Mouse (Mus musculus) embryonic facial prominence, embryonic 10.5 days (tissue): ENCODE data around the gene Ahnak2. TPM values are rescaled to one million over a fixed set of nuclear protein-coding genes. Genes with fewer than 3 reads are reported as not detected.

Source experiments
- DNase-seq: peaks from one replicate; pipeline ENCODE4 v3.0.0-alpha.2; 2017; ENCODE audit warnings: low spot score
- H3K27ac ChIP-seq: fragments of 300-500 bp; sonication (generic); replicated peaks from 2 replicates; pipeline ENCODE4 v1.5.1; 2016; ENCODE audit warnings: mild to moderate bottlenecking
- H3K27me3 ChIP-seq: fragments of 300-500 bp; sonication (generic); replicated peaks from 2 replicates; pipeline ENCODE4 v1.6.1; 2016; ENCODE audit warnings: low read depth, mild to moderate bottlenecking; ENCODE audit not compliant: poor library complexity, severe bottlenecking
- H3K36me3 ChIP-seq: fragments of 300-500 bp; sonication (generic); replicated peaks from 2 replicates; pipeline ENCODE4 v1.6.1; 2016; ENCODE audit warnings: mild to moderate bottlenecking, moderate library complexity
- H3K4me1 ChIP-seq: fragments of 300-500 bp; sonication (generic); 2 replicates; pipeline ENCODE4 v1.6.1; 2016
- H3K4me3 ChIP-seq: fragments of 300-500 bp; sonication (generic); 2 replicates; pipeline ENCODE4 v1.5.1; 2016; ENCODE audit warnings: mild to moderate bottlenecking, moderate library complexity
- H3K9me3 ChIP-seq: fragments of 300-500 bp; sonication (generic); 2 replicates; pipeline ENCODE4 v1.6.1; 2016; ENCODE audit warnings: mild to moderate bottlenecking
- whole genome bisulfite sequencing: fragments of 180-500 bp; shearing (Covaris S2); methylation state at CpG from one replicate; pipeline ENCODE4 v1.1.7; 2016; 5-methylcytosine and 5-hydroxymethylcytosine counted together
- polyA plus RNA-seq: library from polyadenylated mRNA; unstranded; fragments of >200 nt; fragmentation: Nextera tagmentation; extraction: Ambion mirVana; gene quantifications from 2 replicates; pipeline ENCODE4 v1.2.1, GENCODE M21; 2016

The Ahnak2 gene
- polyA plus RNA-seq, 1 experiment from 2014 or later = 0.20 TPM

GRCm38 (mm10) chr12:112832411-112832810, 30.0 kb upstream of the Ahnak2 start:
- 93% methylated on average over 5 of the region's 5 CpGs for WGBS
- no peak for DNase-seq
- H3K36me3 ChIP-seq = peaks cover 35% of the 10 kb centered on the region
- H3K27ac ChIP-seq = no peak overlapping the region
- H3K9me3 ChIP-seq = no peaks in the 10 kb centered on the region
- H3K4me1 ChIP-seq = peaks cover 16% of the 10 kb centered on the region
- no peaks in the 10 kb centered on the region for H3K27me3 ChIP-seq
- no peak overlapping the region for H3K4me3 ChIP-seq

GRCm38 (mm10) chr12:112830570-112830969, 28.1 kb upstream of the Ahnak2 start:
- H3K9me3 ChIP-seq = no peaks in the 10 kb centered on the region
- DNase-seq = no peak
- peak overlapping the region; percentile 79 for H3K4me3 ChIP-seq
- peaks cover 54% of the 10 kb centered on the region for H3K36me3 ChIP-seq
- H3K4me1 ChIP-seq = peaks cover 35% of the 10 kb centered on the region
- 89% methylated on average over 3 of the region's 3 CpGs for WGBS
- no peaks in the 10 kb centered on the region for H3K27me3 ChIP-seq
- peak overlapping the region; percentile 96 for H3K27ac ChIP-seq

GRCm38 (mm10) chr12:112830141-112830540, 27.7 kb upstream of the Ahnak2 start:
- H3K9me3 ChIP-seq = no peaks in the 10 kb centered on the region
- peaks cover 37% of the 10 kb centered on the region for H3K4me1 ChIP-seq
- peak overlapping the region; percentile 96 for H3K27ac ChIP-seq
- peaks cover 58% of the 10 kb centered on the region for H3K36me3 ChIP-seq
- 46% methylated on average over 2 of the region's 2 CpGs for WGBS
- DNase-seq = no peak
- peak overlapping the region; percentile 79 for H3K4me3 ChIP-seq
- no peaks in the 10 kb centered on the region for H3K27me3 ChIP-seq

- no peaks in the 10 kb centered on the region for H3K27me3 ChIP-seq
- WGBS = under 1% methylated on average over 72 of the region's 72 CpGs
- peaks cover 44% of the 10 kb centered on the region for H3K4me1 ChIP-seq
- no peaks in the 10 kb centered on the region for H3K9me3 ChIP-seq
- H3K36me3 ChIP-seq = peaks cover 66% of the 10 kb centered on the region
- peak within 1 kb of the TSS; percentile 79 for H3K4me3 ChIP-seq
- DNase-seq = peak; percentile 100
- H3K27ac ChIP-seq = peak within 1 kb of the TSS; percentile 96
Observed at GRCm38 (mm10) chr12:112829244-112829864, 26.9 kb upstream of the Ahnak2 start, which contains the start of gene Cdca4. TSS of gene Cdca4 (minus strand) at chr12:112829423.

- Histone ChIP-seq H3K36me3 (peaks cover 66% of the 10 kb centered on the region), H3K4me3 (peak overlapping the region; percentile 79), H3K4me1 (peaks cover 51% of the 10 kb centered on the region), H3K27me3 (no peaks in the 10 kb centered on the region), H3K27ac (peak overlapping the region; percentile 96), H3K9me3 (no peaks in the 10 kb centered on the region)
- WGBS = under 1% methylated on average over 51 of the region's 51 CpGs
- no peak for DNase-seq
Observed at GRCm38 (mm10) chr12:112828501-112829243, 26.2 kb upstream of the Ahnak2 start.

- H3K4me3 ChIP-seq = peak overlapping the region; percentile 79
- no peak overlapping the region for H3K27ac ChIP-seq
- peaks cover 65% of the 10 kb centered on the region for H3K4me1 ChIP-seq
- no peaks in the 10 kb centered on the region for H3K9me3 ChIP-seq
- 91% methylated on average over 5 of the region's 5 CpGs for WGBS
- peaks cover 69% of the 10 kb centered on the region for H3K36me3 ChIP-seq
- DNase-seq = no peak
- no peaks in the 10 kb centered on the region for H3K27me3 ChIP-seq
Observed at GRCm38 (mm10) chr12:112825901-112826300, 23.4 kb upstream of the Ahnak2 start.

- Histone ChIP-seq H3K9me3 (no peaks in the 10 kb centered on the region), H3K4me1 (peaks cover 56% of the 10 kb centered on the region), H3K27me3 (no peaks in the 10 kb centered on the region), H3K36me3 (peaks cover 96% of the 10 kb centered on the region), H3K4me3 (no peak overlapping the region), H3K27ac (no peak overlapping the region)
- no peak for DNase-seq
- WGBS = 83% methylated on average over 4 of the region's 4 CpGs
Observed at GRCm38 (mm10) chr12:112823221-112823620, 20.8 kb upstream of the Ahnak2 start.

GRCm38 (mm10) chr12:112822676-112823075, 20.2 kb upstream of the Ahnak2 start:
- Histone ChIP-seq H3K4me1 (peaks cover 51% of the 10 kb centered on the region), H3K27me3 (no peaks in the 10 kb centered on the region), H3K27ac (no peak overlapping the region), H3K9me3 (no peaks in the 10 kb centered on the region), H3K4me3 (no peak overlapping the region), H3K36me3 (peaks cover 98% of the 10 kb centered on the region)
- no peak for DNase-seq
- WGBS = 85% methylated on average over 2 of the region's 2 CpGs

GRCm38 (mm10) chr12:112821974-112822373, 19.5 kb upstream of the Ahnak2 start:
- no peak overlapping the region for H3K27ac ChIP-seq
- no peaks in the 10 kb centered on the region for H3K27me3 ChIP-seq
- DNase-seq = no peak
- H3K4me3 ChIP-seq = 0 out of 2 replicates have a peak overlapping the region, but pooled peaks have one; percentile 13
- peaks cover 44% of the 10 kb centered on the region for H3K4me1 ChIP-seq
- H3K9me3 ChIP-seq = no peaks in the 10 kb centered on the region
- peaks cover 98% of the 10 kb centered on the region for H3K36me3 ChIP-seq
- whole genome bisulfite sequencing = 93% methylated on average over 4 of the region's 4 CpGs

- Histone ChIP-seq H3K9me3 (no peaks in the 10 kb centered on the region), H3K4me1 (peaks cover 37% of the 10 kb centered on the region), H3K27me3 (no peaks in the 10 kb centered on the region), H3K27ac (no peak overlapping the region), H3K36me3 (peaks cover 98% of the 10 kb centered on the region), H3K4me3 (no peak overlapping the region)
- no peak for DNase-seq
- WGBS = 70% methylated on average over 1 of the region's 1 CpGs
Observed at GRCm38 (mm10) chr12:112821216-112821615, 18.8 kb upstream of the Ahnak2 start.

- WGBS = 90% methylated on average over 12 of the region's 12 CpGs
- Histone ChIP-seq H3K36me3 (peaks cover 98% of the 10 kb centered on the region), H3K9me3 (no peaks in the 10 kb centered on the region), H3K27me3 (no peaks in the 10 kb centered on the region), H3K4me1 (peaks cover 30% of the 10 kb centered on the region), H3K27ac (no peak overlapping the region), H3K4me3 (no peak overlapping the region)
- DNase-seq = no peak
Observed at GRCm38 (mm10) chr12:112820401-112820999, 18.0 kb upstream of the Ahnak2 start.

- no peaks in the 10 kb centered on the region for H3K27me3 ChIP-seq
- H3K36me3 ChIP-seq = peaks cover 98% of the 10 kb centered on the region
- no peaks in the 10 kb centered on the region for H3K9me3 ChIP-seq
- H3K27ac ChIP-seq = no peak overlapping the region
- WGBS = 94% methylated on average over 8 of the region's 8 CpGs
- peaks cover 26% of the 10 kb centered on the region for H3K4me1 ChIP-seq
- H3K4me3 ChIP-seq = no peak overlapping the region
- DNase-seq = no peak
Observed at GRCm38 (mm10) chr12:112819057-112819662, 16.7 kb upstream of the Ahnak2 start.
